Mouse (Mus musculus): ENCODE results near the gene Axin2. TPM values are rescaled to one million over a fixed set of nuclear protein-coding genes. Genes with fewer than 3 reads are reported as not detected.

The Axin2 gene
- polyA plus RNA-seq, 1 experiment: 17.9 TPM

DNA sequence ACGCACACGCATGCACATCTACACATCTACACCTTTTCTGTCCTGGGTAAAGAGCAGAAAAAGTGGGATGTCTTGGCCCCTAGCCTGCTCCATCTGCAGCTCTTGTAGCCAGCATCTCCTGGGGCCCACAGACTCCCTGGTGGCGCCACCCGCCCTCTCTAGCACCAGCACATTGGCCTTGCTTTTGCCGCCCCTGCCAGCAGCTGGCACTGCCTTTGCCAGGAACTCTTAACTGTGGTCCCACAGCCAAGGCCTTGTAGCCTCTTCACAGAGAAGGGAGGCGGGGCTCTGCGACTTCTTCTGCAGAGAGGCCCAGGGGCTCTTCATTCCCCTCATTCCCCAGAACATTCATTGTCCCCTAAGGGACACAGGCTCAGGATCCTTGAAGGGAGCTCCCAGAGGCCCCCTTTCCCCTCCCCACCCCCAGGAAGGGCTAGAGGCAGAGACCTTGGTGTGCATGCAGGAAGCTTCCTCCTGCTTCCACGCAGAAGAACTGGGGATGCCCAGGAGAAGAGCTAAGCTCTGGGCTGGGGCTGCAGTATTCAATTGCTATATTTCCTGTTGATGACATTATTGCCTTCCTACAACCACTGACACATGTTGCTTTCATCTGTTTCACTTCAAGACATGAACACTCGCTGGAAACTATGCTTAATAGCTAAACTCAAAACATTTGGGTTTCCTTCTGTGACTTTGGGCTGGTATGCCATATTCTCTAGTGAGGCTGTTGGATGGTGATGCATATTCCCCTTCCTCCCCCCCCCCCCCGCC is 19.2 kb upstream of the Axin2 start:
- H3K4me1 ChIP-seq (ENCODE audit: control insufficient read depth, insufficient read depth, low read length): no peaks in the 10 kb centered on the region
- 71% methylated on average over 10 of the region's 10 CpGs for WGBS
- H3K4me3 ChIP-seq (replicated peaks; ENCODE audit: extremely low read depth, low read depth, low read length): no peak overlapping the region
- TF ChIP-seq CTCF (IDR thresholded peaks at IDR 0.05; ENCODE audit: insufficient read depth, low read length): no peak
- no peak for TF ChIP-seq POLR2A (IDR thresholded peaks at IDR 0.05; ENCODE audit: borderline replicate concordance, extremely low read depth, low read depth, low read length)
- no peak for DNase-seq

DNA sequence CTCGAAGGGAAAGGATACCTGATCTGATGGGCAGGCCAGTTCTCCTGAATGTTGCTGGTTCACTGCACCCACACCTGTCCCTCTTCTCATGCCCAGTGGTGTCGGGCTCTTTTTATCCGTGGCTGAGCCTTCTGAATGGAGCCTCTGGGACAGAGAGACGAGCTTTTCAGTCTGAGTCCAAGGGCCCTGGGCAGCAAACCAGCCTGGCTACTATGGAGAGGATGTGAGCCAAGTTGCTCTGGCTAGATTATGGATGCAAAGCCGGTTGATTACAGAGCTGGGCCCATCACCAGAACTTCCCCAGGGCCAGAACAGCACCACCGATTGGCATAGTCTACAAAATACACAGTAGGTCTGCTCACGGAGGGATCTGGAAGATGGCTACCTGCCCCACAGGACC is 18.5 kb upstream of the Axin2 start:
- no peak for DNase-seq
- no peak overlapping the region for H3K4me3 ChIP-seq (replicated peaks; ENCODE audit: extremely low read depth, low read depth, low read length)
- TF ChIP-seq CTCF (IDR thresholded peaks at IDR 0.05; ENCODE audit: insufficient read depth, low read length) (no peak), POLR2A (IDR thresholded peaks at IDR 0.05; ENCODE audit: borderline replicate concordance, extremely low read depth, low read depth, low read length) (no peak)
- 75% methylated on average over 7 of the region's 7 CpGs for WGBS
- no peaks in the 10 kb centered on the region for H3K4me1 ChIP-seq (ENCODE audit: control insufficient read depth, insufficient read depth, low read length)

DNA sequence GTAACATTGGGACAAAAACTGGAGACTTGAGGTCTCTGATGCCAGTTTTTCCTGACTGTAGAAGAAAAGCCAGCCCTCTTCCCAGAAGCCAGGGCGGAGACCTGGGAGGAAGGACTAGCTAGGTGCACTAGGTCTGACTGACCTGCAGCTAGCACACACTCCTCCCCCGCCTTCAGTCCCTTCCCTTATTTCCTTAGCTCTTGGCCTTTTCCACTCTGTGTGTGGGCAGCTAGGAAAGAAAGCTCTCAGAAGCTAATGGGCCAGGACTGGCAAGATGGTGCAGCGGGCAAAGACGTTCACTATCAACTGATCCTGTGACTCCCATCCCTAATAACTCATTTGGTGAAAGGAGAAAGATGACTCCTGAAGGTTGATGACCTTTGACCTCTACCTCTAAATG is 17.8 kb upstream of the Axin2 start:
- Histone ChIP-seq H3K4me3 (replicated peaks; ENCODE audit: extremely low read depth, low read depth, low read length) (no peak overlapping the region), H3K4me1 (ENCODE audit: control insufficient read depth, insufficient read depth, low read length) (no peaks in the 10 kb centered on the region)
- DNase-seq: no peak
- TF ChIP-seq CTCF (IDR thresholded peaks at IDR 0.05; ENCODE audit: insufficient read depth, low read length) (no peak), POLR2A (IDR thresholded peaks at IDR 0.05; ENCODE audit: borderline replicate concordance, extremely low read depth, low read depth, low read length) (no peak)
- WGBS: 82% methylated on average over 4 of the region's 4 CpGs

DNA sequence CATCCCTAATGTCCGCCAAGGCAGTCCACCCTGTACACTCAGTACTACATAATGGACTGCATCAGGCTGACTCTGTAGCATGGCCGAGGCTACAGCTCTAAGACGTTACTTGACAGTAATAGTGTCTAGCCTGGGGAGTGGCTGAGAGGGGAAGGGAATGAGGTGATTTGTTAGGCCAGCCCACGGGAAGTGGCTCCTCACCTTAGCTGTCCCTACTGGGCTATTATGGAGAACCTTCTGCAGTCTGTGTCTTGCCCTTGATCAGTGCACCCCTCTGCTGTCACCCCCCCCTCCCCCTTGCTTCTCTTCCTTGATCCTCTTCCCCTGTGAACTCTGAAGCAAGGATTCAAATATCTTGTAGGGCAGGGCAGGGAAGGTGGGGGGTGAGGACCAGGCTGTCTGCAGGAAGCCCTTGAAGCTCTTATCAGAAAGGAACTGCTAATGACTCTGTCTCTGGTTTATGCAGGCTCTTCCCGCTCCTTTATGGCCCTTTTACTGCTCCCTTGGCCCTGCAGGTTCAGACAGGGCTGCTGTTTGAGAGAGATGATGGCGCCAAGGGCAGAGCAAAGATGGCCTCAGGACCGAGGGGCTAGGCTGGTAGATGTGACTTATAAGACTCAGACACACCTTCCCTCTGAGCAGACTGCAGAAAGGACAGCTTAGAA is 13.4 kb upstream of the Axin2 start:
- 64% methylated on average over 7 of the region's 7 CpGs for WGBS
- Histone ChIP-seq H3K4me1 (ENCODE audit: control insufficient read depth, insufficient read depth, low read length) (peaks cover 4% of the 10 kb centered on the region), H3K4me3 (replicated peaks; ENCODE audit: extremely low read depth, low read depth, low read length) (no peak overlapping the region)
- TF ChIP-seq CTCF (IDR thresholded peaks at IDR 0.05; ENCODE audit: insufficient read depth, low read length) (no peak), POLR2A (IDR thresholded peaks at IDR 0.05; ENCODE audit: borderline replicate concordance, extremely low read depth, low read depth, low read length) (no peak)
- DNase-seq: no peak

DNA sequence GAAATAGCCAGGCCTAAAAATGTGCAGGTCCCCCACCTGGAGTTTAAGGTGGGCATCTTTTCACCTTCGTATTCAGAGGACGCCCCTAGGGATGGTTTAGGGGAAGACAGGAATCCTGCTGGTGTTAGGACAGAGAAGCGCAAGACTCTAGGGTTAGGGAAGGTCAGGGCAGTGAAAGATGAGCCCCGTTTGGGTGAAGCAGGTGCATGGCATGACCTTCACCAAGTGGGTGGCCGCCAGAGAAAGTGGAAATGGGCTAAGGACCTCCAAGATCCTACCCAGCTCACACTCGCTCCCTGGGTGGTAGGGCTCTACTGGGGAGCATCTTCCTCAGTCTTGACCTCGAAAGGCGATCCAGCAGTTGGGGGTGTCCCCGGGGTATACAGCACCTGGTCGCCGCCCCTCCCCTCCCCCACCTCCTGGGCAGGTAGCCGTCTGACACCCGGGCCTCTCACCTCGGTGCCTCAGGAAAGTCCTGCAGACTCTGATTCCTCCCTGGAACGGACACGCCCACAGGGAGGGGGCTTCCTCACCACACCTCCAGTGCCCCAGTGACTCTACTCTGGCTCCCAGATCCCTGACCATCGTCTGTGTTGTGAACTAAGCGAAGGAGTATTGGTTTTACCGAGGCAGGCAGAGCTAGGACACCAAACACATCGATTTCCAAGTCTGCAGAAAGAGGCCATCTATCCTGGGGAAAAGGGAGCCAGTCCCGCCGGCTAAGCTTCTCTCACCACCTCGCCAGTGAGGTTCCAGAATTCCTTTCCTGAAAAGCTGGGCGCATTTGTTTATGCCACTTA is 10.6 kb upstream of the Axin2 start:
- Histone ChIP-seq H3K4me1 (ENCODE audit: control insufficient read depth, insufficient read depth, low read length) (peaks cover 4% of the 10 kb centered on the region), H3K4me3 (replicated peaks; ENCODE audit: extremely low read depth, low read depth, low read length) (no peak overlapping the region)
- DNase-seq: peak; percentile 11
- 17% methylated on average over 24 of the region's 24 CpGs for WGBS
- TF ChIP-seq CTCF (IDR thresholded peaks at IDR 0.05; ENCODE audit: insufficient read depth, low read length): no peak
- TF ChIP-seq POLR2A (IDR thresholded peaks at IDR 0.05; ENCODE audit: borderline replicate concordance, extremely low read depth, low read depth, low read length): no peak

DNA sequence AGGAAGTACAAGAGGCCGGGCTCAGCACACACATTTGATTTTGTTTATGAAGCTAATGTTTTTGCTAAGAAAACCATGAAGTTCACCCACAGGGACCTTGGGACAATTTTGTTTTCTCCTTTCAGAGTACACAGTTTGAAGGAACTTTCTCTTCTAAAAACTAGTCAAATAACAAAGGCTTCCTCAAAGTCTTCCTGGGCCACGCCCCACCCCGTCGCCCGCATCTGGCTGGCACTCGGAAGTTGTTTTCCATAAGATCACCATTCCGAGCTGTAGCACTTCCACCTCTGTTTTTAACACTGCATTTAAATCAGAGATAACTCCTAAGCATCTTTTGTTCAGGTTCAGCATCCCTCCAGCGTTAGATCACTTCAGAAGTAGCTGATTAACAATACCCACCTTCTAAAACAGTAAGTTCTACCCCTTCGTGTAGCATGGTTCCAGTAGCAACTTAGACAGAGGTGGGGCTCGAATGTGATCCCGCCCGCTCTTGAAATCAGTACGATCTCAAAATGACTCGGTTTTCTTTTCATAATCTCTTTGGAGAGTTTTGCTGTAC is 9.7 kb upstream of the Axin2 start:
- DNase-seq: no peak
- Histone ChIP-seq H3K4me1 (ENCODE audit: control insufficient read depth, insufficient read depth, low read length) (peaks cover 4% of the 10 kb centered on the region), H3K4me3 (replicated peaks; ENCODE audit: extremely low read depth, low read depth, low read length) (no peak overlapping the region)
- TF ChIP-seq POLR2A (IDR thresholded peaks at IDR 0.05; ENCODE audit: borderline replicate concordance, extremely low read depth, low read depth, low read length): no peak
- no peak for TF ChIP-seq CTCF (IDR thresholded peaks at IDR 0.05; ENCODE audit: insufficient read depth, low read length)
- WGBS: 6% methylated on average over 14 of the region's 14 CpGs

DNA sequence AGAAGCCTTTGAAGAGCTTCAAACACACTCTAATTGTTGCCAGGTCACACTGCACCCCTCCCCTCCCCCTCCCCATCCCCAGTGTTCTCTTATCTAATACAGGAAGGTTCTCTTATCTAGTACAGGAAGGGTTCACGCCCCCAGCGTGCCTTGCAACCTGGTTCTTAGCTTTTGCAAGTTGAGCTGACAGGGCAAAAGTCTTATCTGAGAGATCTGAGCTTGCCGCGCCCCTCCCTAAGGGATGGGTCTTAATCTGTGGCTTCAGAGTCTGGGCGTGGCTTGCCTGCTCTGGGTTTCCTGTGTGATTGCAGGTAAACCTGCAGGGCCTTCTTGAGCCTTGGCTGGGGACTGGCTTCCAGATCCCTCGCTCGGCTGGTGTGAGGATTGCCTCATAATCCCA is 9.2 kb upstream of the Axin2 start:
- 22% methylated on average over 7 of the region's 7 CpGs for WGBS
- H3K4me1 ChIP-seq (ENCODE audit: control insufficient read depth, insufficient read depth, low read length): peaks cover 4% of the 10 kb centered on the region
- TF ChIP-seq POLR2A (IDR thresholded peaks at IDR 0.05; ENCODE audit: borderline replicate concordance, extremely low read depth, low read depth, low read length) (no peak), CTCF (IDR thresholded peaks at IDR 0.05; ENCODE audit: insufficient read depth, low read length) (no peak)
- DNase-seq: no peak
- H3K4me3 ChIP-seq (replicated peaks; ENCODE audit: extremely low read depth, low read depth, low read length): no peak overlapping the region

DNA sequence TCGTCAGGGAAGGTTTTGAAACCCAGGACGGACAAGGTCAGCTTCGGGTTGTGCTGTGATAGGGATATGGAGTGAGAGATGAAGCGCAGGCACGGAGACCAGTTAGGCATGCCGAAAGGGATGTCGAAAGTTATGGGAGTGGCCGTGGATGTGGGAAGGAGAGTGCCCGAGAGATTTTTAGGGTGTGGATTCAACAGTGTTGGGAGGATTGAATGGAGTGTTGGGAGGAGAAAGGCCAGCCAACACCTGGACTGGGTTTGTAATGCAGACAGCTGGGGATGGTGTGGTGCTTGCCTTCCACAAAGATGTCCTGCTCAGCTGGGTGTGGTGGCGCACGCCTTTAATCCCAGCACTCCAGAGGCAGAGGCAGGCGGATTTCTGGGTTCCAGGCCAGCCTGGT is 8.0 kb upstream of the Axin2 start:
- no peak for DNase-seq
- Histone ChIP-seq H3K4me1 (ENCODE audit: control insufficient read depth, insufficient read depth, low read length) (peaks cover 4% of the 10 kb centered on the region), H3K4me3 (replicated peaks; ENCODE audit: extremely low read depth, low read depth, low read length) (no peak overlapping the region)
- 91% methylated on average over 12 of the region's 12 CpGs for WGBS
- no peak for TF ChIP-seq POLR2A (IDR thresholded peaks at IDR 0.05; ENCODE audit: borderline replicate concordance, extremely low read depth, low read depth, low read length)
- TF ChIP-seq CTCF (IDR thresholded peaks at IDR 0.05; ENCODE audit: insufficient read depth, low read length): no peak
